Mouse (Mus musculus): ENCODE measurements around the gene Abi3. TPM values are rescaled to one million over a fixed set of nuclear protein-coding genes. Genes with fewer than 3 reads are reported as not detected.
A peak's percentile ranks its signal among the peaks of the same experiment; 100 is the strongest.
"Not testable (repeated sequence)": the region's sequence is repeated elsewhere in the genome, so short reads cannot be mapped to it uniquely, and the experiment has no call there.

The Abi3 gene
- total RNA-seq (2017): 60.0 and 63.7 TPM in 2 replicates

DNA sequence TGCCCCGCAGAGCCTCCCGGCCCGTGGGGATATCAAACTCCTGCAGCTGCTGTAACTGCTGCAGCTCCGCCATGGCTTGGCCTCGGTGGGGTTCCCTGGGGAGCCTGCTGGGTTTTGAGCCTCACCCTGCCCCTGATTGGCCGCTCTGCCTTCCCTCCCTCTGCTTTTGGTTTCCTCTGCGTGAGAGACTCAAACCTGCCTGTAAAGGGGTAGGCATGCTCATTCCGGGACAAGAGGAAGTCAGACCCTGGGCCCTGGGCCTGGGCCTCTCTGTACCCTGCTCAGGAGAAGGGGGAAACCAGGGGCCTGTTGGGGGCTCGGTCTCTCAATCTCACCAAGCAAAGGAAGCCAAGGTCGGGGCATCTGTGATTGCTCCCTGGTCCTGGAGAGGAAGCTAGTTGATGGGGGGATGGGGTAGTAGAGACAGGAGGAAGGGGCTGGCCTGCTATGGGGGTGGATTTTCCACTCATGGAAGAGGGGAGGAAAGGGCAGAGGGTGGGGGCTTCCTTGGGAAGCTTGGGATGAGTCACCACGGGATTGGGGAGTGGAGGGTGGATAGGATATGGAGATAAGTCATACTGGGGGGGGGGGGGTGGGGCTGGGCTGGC is at the start of gene Abi3:
Abi3 (minus strand) TSS at position 403 of the 608 bp plus-strand sequence.
- peak; percentile 81 for ATAC-seq (ENCODE audit: extremely low read depth, insufficient number of reproducible peaks, low FRiP score, poor library complexity, severe bottlenecking)

GRCm38 (mm10) chr11:95890462-95891051 is 48.3 kb upstream of the Abi3 start:
- ATAC-seq (ENCODE audit: extremely low read depth, insufficient number of reproducible peaks, low FRiP score, poor library complexity, severe bottlenecking): no peak

- ATAC-seq (ENCODE audit: extremely low read depth, insufficient number of reproducible peaks, low FRiP score, poor library complexity, severe bottlenecking): not testable (repeated sequence)
These were observed 37.6 kb upstream of the Abi3 start for GRCm38 (mm10) chr11:95879861-95880260.

DNA sequence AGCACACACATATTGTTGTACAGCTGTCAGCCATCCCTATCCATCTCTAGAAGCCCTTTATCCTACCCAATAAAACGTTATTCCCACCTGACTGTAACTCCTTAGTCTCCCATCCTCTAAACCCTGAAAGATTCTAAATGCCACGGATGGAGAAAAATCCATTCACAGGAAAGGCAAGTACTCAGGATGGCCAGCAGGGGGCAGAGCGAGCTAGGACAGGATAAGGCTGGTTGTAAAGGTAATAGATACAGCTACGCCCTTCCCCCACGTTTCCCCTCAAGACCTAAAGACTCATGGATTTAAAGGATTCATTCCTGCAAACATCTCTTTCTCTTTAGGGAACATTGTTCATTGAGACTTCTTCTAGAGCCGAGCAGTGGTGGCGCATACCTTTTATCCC is 34.0 kb upstream of the Abi3 start:
- no peak for ATAC-seq (ENCODE audit: extremely low read depth, insufficient number of reproducible peaks, low FRiP score, poor library complexity, severe bottlenecking)

DNA sequence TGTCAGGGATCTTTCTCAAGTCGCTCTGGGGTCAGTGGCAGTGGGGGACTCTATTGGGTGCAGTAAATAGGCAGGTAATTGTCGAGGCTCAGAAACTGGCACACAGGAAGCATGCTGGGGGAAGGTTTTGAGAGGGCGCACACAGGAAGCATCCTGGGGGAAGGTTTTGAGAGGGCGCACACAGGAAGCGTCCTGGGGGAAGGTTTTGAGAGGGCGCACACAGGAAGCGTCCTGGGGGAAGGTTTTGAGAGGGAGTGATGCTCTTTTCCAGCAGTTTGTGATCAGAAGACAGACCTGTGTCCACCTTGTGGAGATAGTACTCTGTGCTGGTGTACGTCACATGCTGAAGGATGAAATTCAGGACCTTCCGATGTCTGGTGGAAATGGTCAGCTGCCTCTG is 33.5 kb upstream of the Abi3 start:
- ATAC-seq (ENCODE audit: extremely low read depth, insufficient number of reproducible peaks, low FRiP score, poor library complexity, severe bottlenecking): no peak

- ATAC-seq (ENCODE audit: extremely low read depth, insufficient number of reproducible peaks, low FRiP score, poor library complexity, severe bottlenecking): peak; percentile 61
These were observed 27.7 kb upstream of the Abi3 start for GRCm38 (mm10) chr11:95869918-95870470.

DNA sequence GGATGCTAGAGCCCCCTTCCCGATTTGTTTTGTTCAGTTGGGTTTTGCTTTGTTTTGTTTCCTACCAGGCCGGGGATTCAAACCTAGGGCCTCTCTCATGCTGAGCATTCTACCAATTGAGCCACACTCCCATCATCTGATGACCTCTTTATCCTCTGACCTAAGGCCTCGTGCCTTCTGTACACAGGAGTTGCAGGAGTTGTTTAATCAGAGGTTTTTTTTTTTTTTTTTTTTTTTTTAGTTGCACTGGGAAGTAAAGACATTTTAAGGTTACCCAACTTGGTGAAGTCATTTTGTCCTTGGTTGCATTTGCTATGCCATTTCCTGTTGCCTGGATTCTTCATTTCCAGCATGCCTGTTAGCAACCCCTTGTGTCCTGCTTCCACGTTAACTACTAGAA is 27.2 kb upstream of the Abi3 start:
- ATAC-seq (ENCODE audit: extremely low read depth, insufficient number of reproducible peaks, low FRiP score, poor library complexity, severe bottlenecking): no peak

DNA sequence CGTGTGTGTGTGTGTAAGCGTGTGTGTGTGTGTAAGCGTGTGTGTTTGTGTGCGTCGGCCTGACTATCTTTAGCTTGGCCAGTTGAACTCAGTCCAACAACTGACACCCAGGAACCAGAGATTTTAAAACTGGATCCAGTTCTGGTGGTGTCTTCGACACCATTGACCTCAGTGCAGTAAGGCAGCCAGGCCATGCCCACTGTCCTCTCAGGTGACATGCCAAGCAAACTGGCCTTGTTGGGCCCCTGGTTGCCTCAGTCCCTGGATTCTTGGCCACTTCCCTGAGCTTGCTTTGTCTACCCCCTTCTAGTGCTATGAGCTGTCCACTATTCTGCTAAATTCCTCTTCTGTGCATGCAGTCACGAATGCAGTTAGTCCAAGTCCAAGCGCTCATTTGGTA is 19.1 kb upstream of the Abi3 start:
- no peak for ATAC-seq (ENCODE audit: extremely low read depth, insufficient number of reproducible peaks, low FRiP score, poor library complexity, severe bottlenecking)

DNA sequence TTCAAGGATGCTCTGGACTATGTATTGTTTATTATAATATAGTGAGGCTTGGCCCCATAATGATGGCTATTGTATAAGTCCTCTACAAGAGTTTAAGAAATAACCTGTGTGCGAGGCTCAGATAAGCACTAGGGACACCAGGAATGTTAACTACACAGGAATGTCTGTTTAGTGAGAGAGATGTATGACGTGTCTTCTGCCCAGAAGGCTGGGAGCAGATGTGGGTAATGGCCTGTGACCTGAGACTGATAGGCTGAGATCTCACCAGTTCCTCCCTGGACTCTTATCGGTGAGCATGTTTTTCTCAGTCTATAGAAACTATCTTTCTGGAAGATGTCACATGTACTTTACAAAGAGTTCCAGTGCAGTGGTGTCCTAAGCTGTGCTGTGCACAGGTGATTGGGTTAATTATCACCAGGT is 17.8 kb upstream of the Abi3 start:
- ATAC-seq (ENCODE audit: extremely low read depth, insufficient number of reproducible peaks, low FRiP score, poor library complexity, severe bottlenecking): no peak

DNA sequence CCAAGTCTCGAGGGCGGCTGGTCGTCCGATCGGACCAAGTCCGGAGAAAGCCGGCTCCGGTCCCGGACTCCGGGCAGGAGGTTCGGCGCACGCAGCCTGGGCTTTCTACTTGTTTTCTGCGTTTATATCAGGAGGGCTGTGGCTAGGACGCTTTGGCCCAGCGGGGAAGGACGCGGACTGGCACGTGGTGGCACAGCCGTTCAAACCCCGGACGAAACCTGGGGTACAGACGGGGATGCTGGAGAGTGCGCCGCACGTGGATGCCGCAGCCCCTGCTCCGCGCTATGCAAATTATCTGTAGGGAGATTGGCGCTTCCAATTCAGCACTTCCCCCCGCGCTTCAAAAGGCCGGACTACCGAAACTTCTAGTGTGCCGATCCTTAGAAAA is 17.2 kb upstream of the Abi3 start:
- ATAC-seq (ENCODE audit: extremely low read depth, insufficient number of reproducible peaks, low FRiP score, poor library complexity, severe bottlenecking): peak; percentile 34; the same call in 1 of the 2 replicates

- ATAC-seq (ENCODE audit: extremely low read depth, insufficient number of reproducible peaks, low FRiP score, poor library complexity, severe bottlenecking): peak; percentile 91
These were observed 16.5 kb upstream of the Abi3 start for GRCm38 (mm10) chr11:95858528-95859467.

GRCm38 (mm10) chr11:95857716-95858527 is 15.6 kb upstream of the Abi3 start:
- ATAC-seq (ENCODE audit: extremely low read depth, insufficient number of reproducible peaks, low FRiP score, poor library complexity, severe bottlenecking): no peak

GRCm38 (mm10) chr11:95857306-95857705 is 15.0 kb upstream of the Abi3 start:
- no peak for ATAC-seq (ENCODE audit: extremely low read depth, insufficient number of reproducible peaks, low FRiP score, poor library complexity, severe bottlenecking)

GRCm38 (mm10) chr11:95853684-95854083 is 11.4 kb upstream of the Abi3 start:
- ATAC-seq (ENCODE audit: extremely low read depth, insufficient number of reproducible peaks, low FRiP score, poor library complexity, severe bottlenecking): peak; percentile 32; the same call in 1 of the 2 replicates

DNA sequence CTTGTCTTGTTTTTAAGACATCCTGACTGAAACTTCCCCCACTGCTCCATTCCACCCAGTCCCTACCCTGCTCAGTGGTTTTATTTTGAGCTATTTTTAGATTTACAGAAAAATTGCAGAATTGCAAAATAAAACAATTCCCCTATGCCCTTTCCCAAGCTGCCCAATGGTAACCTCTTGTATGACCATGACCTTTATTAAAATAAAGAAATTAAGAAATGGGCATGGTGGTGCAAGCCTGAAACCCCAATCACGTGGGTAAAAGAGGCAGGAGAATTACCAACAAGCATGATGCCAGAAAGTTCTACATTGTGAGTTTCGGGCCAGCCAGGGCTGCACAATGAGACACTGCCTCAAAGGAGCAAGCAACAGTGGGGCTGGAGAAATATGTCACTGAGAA is 8.6 kb upstream of the Abi3 start:
- no peak for ATAC-seq (ENCODE audit: extremely low read depth, insufficient number of reproducible peaks, low FRiP score, poor library complexity, severe bottlenecking)

DNA sequence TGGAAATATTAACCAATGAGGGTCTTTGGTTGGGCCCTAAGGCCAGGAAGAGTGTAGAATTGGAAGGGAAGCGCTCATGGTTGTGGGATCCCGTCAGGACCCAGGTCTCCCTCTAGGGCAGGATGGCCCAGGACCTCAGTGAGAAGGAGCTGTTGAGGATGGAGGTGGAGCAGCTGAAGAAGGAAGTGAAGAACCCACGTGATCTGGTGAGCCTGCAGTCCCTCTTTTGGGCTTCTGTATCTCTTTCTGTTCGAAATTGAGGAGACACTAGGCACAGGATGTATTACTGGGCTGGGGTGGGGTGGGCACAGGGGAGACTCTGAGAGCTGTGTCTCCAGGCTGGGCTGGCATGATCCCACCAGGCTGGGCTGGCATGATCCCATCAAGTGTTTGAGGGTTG is 2.7 kb upstream of the Abi3 start:
- peak; percentile 28; the same call in 1 of the 2 replicates for ATAC-seq (ENCODE audit: extremely low read depth, insufficient number of reproducible peaks, low FRiP score, poor library complexity, severe bottlenecking)

DNA sequence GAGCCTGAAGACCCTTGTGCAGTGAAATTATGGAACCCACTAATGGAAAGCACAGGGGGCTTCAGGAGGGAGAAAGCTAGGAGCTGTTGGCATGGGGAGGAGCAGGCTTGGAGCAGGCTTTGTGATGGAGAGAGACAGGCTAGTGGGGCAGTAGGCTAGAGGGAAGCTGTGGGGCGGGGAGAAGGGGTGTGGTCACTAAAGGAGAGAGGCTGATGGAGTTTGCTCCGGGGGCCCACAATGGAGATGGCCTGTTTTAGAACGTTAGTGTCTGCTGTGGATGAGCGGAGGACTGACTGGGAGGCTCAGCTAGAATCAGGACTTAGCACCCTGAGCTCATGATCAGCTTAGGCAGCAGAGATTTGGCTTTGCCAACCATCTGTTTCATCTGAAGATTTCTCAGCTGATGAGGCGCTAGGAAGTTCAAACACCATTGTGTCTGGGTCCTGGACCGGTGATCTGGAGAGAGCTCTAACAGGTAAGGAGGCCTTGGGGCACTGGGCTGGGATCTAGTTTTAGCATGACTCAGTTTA is 1.2 kb upstream of the Abi3 start:
- no peak for ATAC-seq (ENCODE audit: extremely low read depth, insufficient number of reproducible peaks, low FRiP score, poor library complexity, severe bottlenecking)

DNA sequence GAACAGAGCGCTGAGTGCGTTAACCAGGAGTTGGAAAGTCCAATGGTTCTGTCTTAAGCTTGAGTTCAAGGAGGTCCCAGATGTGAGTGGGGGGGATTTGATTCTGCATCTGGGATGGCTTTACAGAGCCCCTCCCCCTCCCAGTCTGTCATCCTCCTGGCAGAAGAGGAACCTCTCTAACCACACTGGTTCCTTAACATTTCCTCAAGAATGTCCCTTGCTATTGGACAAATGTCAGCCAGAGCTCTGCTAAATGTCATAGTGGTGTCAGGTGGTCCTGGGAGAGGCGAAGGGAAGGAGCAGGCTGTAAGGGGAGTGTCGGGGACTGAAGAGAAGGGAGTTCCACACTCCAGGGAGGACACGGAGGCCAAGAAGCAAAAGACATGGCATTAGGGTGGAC is 677 bp upstream of the Abi3 start:
- no peak for ATAC-seq (ENCODE audit: extremely low read depth, insufficient number of reproducible peaks, low FRiP score, poor library complexity, severe bottlenecking)

GRCm38 (mm10) chr11:95841498-95841830 is 812 bp downstream of the Abi3 start:
- ATAC-seq (ENCODE audit: extremely low read depth, insufficient number of reproducible peaks, low FRiP score, poor library complexity, severe bottlenecking): no peak
